Mouse (Mus musculus): ENCODE results near the gene Ssu72. TPM values are rescaled to one million over a fixed set of nuclear protein-coding genes. Genes with fewer than 3 reads are reported as not detected.

The Ssu72 gene
- polyA plus RNA-seq, 1 experiment from 2014 or later: 156 TPM

DNA sequence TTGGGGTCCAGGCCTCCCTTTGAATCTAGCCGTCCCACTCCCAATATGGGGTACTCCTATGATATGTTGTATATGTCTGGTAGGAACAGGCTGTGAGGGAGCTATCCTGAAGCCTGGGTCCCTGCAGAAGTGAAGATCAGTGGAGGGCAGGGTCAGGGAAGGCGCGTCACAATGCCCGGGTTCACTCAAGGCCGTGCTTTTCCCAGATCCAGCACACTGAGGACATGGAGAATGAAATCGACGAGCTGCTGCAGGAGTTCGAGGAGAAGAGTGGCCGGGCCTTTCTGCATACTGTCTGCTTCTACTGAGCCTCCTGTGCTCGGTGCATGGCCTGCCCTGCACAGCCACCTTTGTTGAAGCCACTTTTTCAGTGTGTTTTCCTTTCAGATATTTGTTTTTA, 28.7 kb downstream of the Ssu72 start:
- DNase-seq (no peak), ATAC-seq (ENCODE audit: insufficient read depth) (no peak)
- no peak for TF ChIP-seq CTCF (IDR thresholded peaks at IDR 0.05; ENCODE audit: low read depth)
- no peaks in the 10 kb centered on the region for H3K4me1 ChIP-seq (ENCODE audit: insufficient read depth)
- peaks cover 25% of the 10 kb centered on the region for H3K36me3 ChIP-seq (ENCODE audit: insufficient read depth)
- H3K4me3 ChIP-seq (ENCODE audit: low read depth, low read length): 0 out of 2 replicates have a peak overlapping the region, but pooled peaks have one; percentile 85
- WGBS: 81% methylated on average over 10 of the region's 10 CpGs
- no peak overlapping the region for H3K9ac ChIP-seq
- H3K9me3 ChIP-seq (ENCODE audit: low read depth, low read length): no peaks in the 10 kb centered on the region
- peak overlapping the region; percentile 95 for H3K4me2 ChIP-seq
- H3K27ac ChIP-seq (ENCODE audit: low read depth): no peak overlapping the region
- H3K27me3 ChIP-seq (ENCODE audit: insufficient read depth, low read length): no peaks in the 10 kb centered on the region

- H3K27me3 ChIP-seq (ENCODE audit: insufficient read depth, low read length): no peaks in the 10 kb centered on the region
- ATAC-seq (ENCODE audit: insufficient read depth): peak; percentile 93
- under 1% methylated on average over 30 of the region's 35 CpGs for WGBS
- TF ChIP-seq CTCF (IDR thresholded peaks at IDR 0.05; ENCODE audit: low read depth): no peak
- peak within 1 kb of the TSS; percentile 95 for H3K4me2 ChIP-seq
- peak within 1 kb of the TSS; percentile 68 for H3K9ac ChIP-seq
- H3K9me3 ChIP-seq (ENCODE audit: low read depth, low read length): no peaks in the 10 kb centered on the region
- H3K36me3 ChIP-seq (ENCODE audit: insufficient read depth): peaks cover 24% of the 10 kb centered on the region
- H3K27ac ChIP-seq (ENCODE audit: low read depth): peak within 1 kb of the TSS; percentile 82
- peak within 1 kb of the TSS; percentile 85 for H3K4me3 ChIP-seq (ENCODE audit: low read depth, low read length)
- H3K4me1 ChIP-seq (ENCODE audit: insufficient read depth): no peaks in the 10 kb centered on the region
- DNase-seq: peak; percentile 93
These were observed 29.8 kb downstream of the Ssu72 start, which contains the start of gene Tmem240 for GRCm38 (mm10) chr4:155734350-155734941. Gene Tmem240 (plus strand): TSS chr4:155734800.

DNA sequence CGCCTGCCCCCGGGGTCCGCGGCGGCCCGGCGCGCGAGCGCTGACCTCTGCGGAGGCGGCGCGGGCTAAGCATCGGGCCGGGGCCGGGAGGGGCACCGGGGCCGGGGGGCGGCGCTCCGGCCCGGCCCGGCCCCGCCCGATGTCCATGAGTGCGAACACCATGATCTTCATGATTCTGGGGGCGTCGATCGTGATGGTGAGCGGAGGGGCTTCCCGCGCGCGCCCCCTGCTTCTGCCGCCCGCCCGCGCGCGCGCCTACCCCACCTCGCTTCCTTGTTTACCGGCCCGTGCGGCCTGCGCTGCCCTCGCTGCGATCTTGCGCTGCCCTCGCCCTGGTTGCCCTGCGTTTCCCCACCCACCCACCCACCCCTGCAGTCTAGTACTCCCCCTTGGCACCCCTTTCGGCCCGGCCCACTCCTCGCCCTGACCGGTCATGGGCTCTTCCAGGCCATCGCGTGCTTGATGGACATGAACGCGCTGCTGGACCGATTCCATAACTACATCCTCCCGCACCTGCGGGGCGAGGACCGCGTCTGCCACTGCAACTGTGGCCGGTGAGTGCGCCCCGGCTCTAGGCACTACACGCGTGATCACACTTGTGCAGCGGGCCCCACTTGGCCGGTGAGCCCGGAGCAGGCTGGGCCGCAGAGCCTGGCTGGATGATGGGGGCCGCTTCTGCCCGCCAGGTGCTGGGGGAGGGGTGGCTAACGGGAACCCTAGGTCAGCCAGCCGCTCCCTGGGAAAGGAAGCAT, 30.5 kb downstream of the Ssu72 start:
- H3K4me2 ChIP-seq: peak overlapping the region; percentile 95
- no peaks in the 10 kb centered on the region for H3K9me3 ChIP-seq (ENCODE audit: low read depth, low read length)
- H3K36me3 ChIP-seq (ENCODE audit: insufficient read depth): peaks cover 31% of the 10 kb centered on the region
- H3K27ac ChIP-seq (ENCODE audit: low read depth): peak overlapping the region; percentile 82
- WGBS: under 1% methylated on average over 67 of the region's 79 CpGs
- no peaks in the 10 kb centered on the region for H3K27me3 ChIP-seq (ENCODE audit: insufficient read depth, low read length)
- DNase-seq: peak; percentile 58
- H3K9ac ChIP-seq: peak overlapping the region; percentile 68
- peak; percentile 69 for ATAC-seq (ENCODE audit: insufficient read depth)
- TF ChIP-seq CTCF (IDR thresholded peaks at IDR 0.05; ENCODE audit: low read depth): no peak
- no peaks in the 10 kb centered on the region for H3K4me1 ChIP-seq (ENCODE audit: insufficient read depth)
- peak overlapping the region; percentile 85 for H3K4me3 ChIP-seq (ENCODE audit: low read depth, low read length)

- H3K4me1 ChIP-seq (ENCODE audit: insufficient read depth): no peaks in the 10 kb centered on the region
- no peak overlapping the region for H3K27ac ChIP-seq (ENCODE audit: low read depth)
- DNase-seq (no peak), ATAC-seq (ENCODE audit: insufficient read depth) (no peak)
- peak overlapping the region; percentile 68 for H3K9ac ChIP-seq
- H3K4me3 ChIP-seq (ENCODE audit: low read depth, low read length): peak overlapping the region; percentile 85
- no peak for TF ChIP-seq CTCF (IDR thresholded peaks at IDR 0.05; ENCODE audit: low read depth)
- no peaks in the 10 kb centered on the region for H3K27me3 ChIP-seq (ENCODE audit: insufficient read depth, low read length)
- peaks cover 37% of the 10 kb centered on the region for H3K36me3 ChIP-seq (ENCODE audit: insufficient read depth)
- no peaks in the 10 kb centered on the region for H3K9me3 ChIP-seq (ENCODE audit: low read depth, low read length)
- H3K4me2 ChIP-seq: peak overlapping the region; percentile 95
- 63% methylated on average over 5 of the region's 5 CpGs for WGBS
These were observed 31.2 kb downstream of the Ssu72 start for GRCm38 (mm10) chr4:155735788-155736187.

- DNase-seq (no peak), ATAC-seq (ENCODE audit: insufficient read depth) (no peak)
- TF ChIP-seq CTCF (IDR thresholded peaks at IDR 0.05; ENCODE audit: low read depth): no peak
- H3K27me3 ChIP-seq (ENCODE audit: insufficient read depth, low read length): no peaks in the 10 kb centered on the region
- H3K9me3 ChIP-seq (ENCODE audit: low read depth, low read length): no peaks in the 10 kb centered on the region
- no peak overlapping the region for H3K4me3 ChIP-seq (ENCODE audit: low read depth, low read length)
- H3K27ac ChIP-seq (ENCODE audit: low read depth): no peak overlapping the region
- 78% methylated on average over 5 of the region's 5 CpGs for WGBS
- peak overlapping the region; percentile 95; the same call in 1 of the 2 replicates for H3K4me2 ChIP-seq
- H3K9ac ChIP-seq: no peak overlapping the region
- H3K4me1 ChIP-seq (ENCODE audit: insufficient read depth): no peaks in the 10 kb centered on the region
- H3K36me3 ChIP-seq (ENCODE audit: insufficient read depth): peaks cover 37% of the 10 kb centered on the region
These were observed 31.8 kb downstream of the Ssu72 start for GRCm38 (mm10) chr4:155736421-155736820.

- DNase-seq (no peak), ATAC-seq (ENCODE audit: insufficient read depth) (no peak)
- Histone ChIP-seq H3K27ac (ENCODE audit: low read depth) (no peak overlapping the region), H3K4me3 (ENCODE audit: low read depth, low read length) (no peak overlapping the region), H3K27me3 (ENCODE audit: insufficient read depth, low read length) (no peaks in the 10 kb centered on the region), H3K36me3 (ENCODE audit: insufficient read depth) (peaks cover 42% of the 10 kb centered on the region), H3K9me3 (ENCODE audit: low read depth, low read length) (no peaks in the 10 kb centered on the region), H3K4me1 (ENCODE audit: insufficient read depth) (no peaks in the 10 kb centered on the region), H3K9ac (no peak overlapping the region), H3K4me2 (no peak overlapping the region)
- WGBS: 47% methylated on average over 8 of the region's 8 CpGs
- TF ChIP-seq CTCF (IDR thresholded peaks at IDR 0.05; ENCODE audit: low read depth): no peak
These were observed 33.7 kb downstream of the Ssu72 start for GRCm38 (mm10) chr4:155738262-155738661.

- 79% methylated on average over 6 of the region's 6 CpGs for WGBS
- no peak for TF ChIP-seq CTCF (IDR thresholded peaks at IDR 0.05; ENCODE audit: low read depth)
- ATAC-seq (ENCODE audit: insufficient read depth) (no peak), DNase-seq (no peak)
- H3K4me3 ChIP-seq (ENCODE audit: low read depth, low read length): no peak overlapping the region
- H3K9me3 ChIP-seq (ENCODE audit: low read depth, low read length): no peaks in the 10 kb centered on the region
- no peaks in the 10 kb centered on the region for H3K27me3 ChIP-seq (ENCODE audit: insufficient read depth, low read length)
- H3K4me2 ChIP-seq: no peak overlapping the region
- H3K4me1 ChIP-seq (ENCODE audit: insufficient read depth): no peaks in the 10 kb centered on the region
- peaks cover 49% of the 10 kb centered on the region for H3K36me3 ChIP-seq (ENCODE audit: insufficient read depth)
- no peak overlapping the region for H3K9ac ChIP-seq
- no peak overlapping the region for H3K27ac ChIP-seq (ENCODE audit: low read depth)
These were observed 34.6 kb downstream of the Ssu72 start for GRCm38 (mm10) chr4:155739152-155739551.

All from lung, embryonic 14.5 days (tissue).